Mouse (Mus musculus) G1E (cell line): ENCODE results near the gene Grik2.

ENCODE experiments used
- CTCF ChIP-seq: IDR thresholded peaks from 2 replicates; pipeline ENCODE4 v1.5.1; 2012; ENCODE audit warnings: low read depth, low read length, inconsistent platforms, mixed read lengths
- GATA1 ChIP-seq: IDR thresholded peaks from 2 replicates; pipeline ENCODE4 v1.6.1; 2012; ENCODE audit warnings: borderline replicate concordance, low read length, inconsistent platforms, mixed read lengths
- TAL1 ChIP-seq: conservative IDR thresholded peaks from 2 replicates; pipeline ENCODE4 v1.6.1; 2012; ENCODE audit warnings: low read depth, low read length, inconsistent platforms, mixed read lengths

DNA sequence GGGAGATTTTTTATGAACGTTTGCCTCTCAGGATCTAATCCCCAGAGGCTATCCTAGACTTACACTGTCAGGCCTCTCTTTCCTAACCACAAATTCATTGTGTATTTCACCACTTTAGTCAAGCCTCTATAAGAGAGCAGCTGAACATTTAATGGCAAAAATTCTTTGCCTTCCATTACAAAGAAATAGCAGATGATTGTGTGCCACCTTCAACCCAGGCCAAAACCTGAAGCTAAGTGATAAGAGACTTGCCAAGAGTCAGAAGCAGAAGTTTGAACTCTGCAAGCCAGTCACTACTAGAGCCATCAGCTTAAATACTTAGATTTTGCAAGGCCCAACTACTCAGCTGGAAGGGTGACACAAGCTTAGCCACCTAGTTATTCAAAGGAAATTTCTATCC is 287.9 kb downstream of the Grik2 start:
- TF ChIP-seq CTCF (no peak), TAL1 (no peak), GATA1 (no peak)
